Mouse (Mus musculus) mesoderm, embryonic 11.5 days (tissue): ENCODE data around the gene Gcnt1.

ENCODE experiments used
- DNase-seq: peaks from one replicate; pipeline ENCODE4 v3.0.0-alpha.2; 2012; ENCODE audit warnings: low read depth, low spot score

The Gcnt1 gene

DNA sequence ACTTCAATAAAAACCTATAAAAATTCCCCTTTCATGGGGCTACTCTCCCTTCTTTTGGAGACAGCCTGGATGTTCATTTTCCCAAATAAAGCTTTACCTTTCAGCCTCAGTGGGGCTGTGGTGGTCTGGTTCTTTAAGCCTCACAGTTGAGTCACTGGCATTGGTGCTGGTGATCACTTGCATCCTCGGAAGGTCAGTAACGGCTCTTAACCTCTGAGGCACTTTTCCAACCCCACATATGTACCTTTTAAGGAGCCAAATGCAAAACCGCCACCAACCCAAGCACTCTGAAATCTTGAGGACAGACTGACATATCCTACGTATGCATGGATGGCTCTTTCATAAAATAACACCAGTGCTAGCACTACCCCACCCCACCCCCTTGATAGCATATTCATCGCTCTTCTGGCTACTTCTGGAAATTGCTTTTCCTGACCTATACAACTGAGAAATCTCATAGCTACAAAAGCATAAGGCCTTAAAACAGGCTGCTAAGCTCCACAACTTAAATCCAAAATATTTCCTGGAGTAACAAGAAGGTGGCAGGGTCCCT lies 48.9 kb downstream of the Gcnt1 start:
- no peak for DNase-seq

GRCm38 (mm10) chr19:17323006-17323688 lies 49.5 kb downstream of the Gcnt1 start:
- no peak for DNase-seq

DNA sequence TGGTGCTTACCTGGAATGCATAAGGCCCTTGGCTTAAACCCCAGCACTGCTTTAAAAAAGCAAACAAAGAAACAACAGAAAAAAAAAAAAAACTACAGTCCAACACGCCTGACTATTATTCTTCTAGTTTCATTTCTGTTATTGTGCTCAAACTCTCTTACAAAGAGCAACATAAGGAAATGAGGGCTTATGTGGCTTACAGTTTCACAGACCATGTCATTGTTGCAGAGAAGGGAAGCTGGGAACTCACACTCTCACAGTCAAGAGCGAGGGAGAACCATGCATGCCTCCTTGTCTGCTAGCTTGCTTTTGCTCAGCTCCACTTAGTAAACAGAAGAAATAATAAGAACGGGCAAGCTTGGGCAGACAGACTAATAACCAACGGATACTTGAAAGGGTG lies 52.9 kb downstream of the Gcnt1 start:
- DNase-seq = no peak

DNA sequence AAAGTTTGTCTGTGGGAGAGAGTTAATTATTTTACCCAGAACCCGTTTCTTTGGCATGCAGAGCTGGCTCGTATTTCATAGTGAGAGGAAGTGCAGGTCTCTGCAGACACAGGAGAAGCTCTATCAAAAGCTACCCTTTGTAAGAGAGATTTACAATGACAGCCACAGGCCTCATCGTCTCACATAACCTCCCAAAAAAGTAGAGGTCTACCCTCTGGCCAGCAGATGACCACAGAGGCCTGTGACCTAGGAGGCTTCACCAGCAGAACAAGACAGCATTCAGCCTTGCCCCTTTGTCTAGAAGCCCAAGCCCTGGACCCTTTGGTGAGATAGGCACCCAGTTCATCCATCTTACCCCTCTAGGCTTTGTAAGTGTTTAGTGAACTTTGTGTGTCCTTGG lies 53.9 kb downstream of the Gcnt1 start:
- DNase-seq = no peak

DNA sequence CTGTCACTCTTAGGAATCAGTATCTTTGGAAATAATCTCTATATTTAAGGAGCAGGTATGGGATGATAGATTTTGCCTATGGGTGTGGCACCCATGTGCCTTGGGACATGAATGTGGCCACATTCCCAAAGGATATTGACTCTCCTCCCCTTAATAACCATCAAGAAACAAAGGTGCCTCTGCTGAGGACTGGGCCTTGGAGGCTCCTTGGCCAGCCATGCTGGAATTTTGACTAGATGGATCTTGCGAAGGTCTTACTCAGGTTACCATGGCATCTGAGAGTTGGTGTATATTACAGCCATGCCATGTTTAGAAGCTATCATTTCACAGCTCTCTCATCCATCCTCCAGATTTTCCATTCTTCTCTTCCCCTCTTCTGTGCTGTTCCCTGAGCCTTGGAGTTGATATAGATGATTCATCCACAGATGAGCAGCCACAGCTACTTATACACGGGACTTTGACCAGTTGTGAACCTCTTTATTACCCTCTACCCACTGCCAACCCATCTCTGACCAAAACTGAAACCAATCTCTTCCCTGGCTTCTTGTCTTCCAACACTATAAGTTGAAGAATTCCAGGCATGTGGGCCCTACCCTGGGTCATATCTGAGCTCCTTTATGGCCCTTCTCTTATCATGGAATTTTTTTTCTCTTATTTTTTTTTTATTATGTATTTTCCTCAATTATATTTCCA lies 56.2 kb downstream of the Gcnt1 start:
- no peak for DNase-seq

- DNase-seq = no peak
Observed at GRCm38 (mm10) chr19:17314451-17314850, 58.2 kb downstream of the Gcnt1 start.

- no peak for DNase-seq
Observed at GRCm38 (mm10) chr19:17313766-17314165, 58.9 kb downstream of the Gcnt1 start.

DNA sequence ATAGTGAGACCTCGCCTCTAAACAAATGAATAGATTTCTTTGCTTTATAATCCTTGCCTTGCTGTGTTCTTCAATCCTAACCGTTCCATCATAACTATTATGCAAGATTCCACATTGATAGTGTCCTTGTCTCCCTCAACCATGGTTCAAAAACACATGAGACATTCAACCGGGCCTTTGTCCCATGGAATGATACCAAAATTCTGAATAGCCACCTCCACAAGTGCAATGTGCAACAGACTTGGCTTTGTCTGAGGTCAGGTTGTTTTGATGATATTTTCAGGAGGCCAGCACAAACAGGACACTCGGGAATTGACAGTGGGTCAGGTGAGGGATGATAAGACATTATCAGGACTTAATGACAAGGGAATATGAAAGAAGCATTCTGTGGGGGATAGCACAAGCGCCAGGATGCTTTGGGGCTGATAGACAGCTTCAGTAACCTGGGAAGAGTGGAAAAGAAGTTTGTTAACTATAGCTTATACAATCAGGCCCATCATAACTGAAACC lies 59.9 kb downstream of the Gcnt1 start:
- no peak for DNase-seq

DNA sequence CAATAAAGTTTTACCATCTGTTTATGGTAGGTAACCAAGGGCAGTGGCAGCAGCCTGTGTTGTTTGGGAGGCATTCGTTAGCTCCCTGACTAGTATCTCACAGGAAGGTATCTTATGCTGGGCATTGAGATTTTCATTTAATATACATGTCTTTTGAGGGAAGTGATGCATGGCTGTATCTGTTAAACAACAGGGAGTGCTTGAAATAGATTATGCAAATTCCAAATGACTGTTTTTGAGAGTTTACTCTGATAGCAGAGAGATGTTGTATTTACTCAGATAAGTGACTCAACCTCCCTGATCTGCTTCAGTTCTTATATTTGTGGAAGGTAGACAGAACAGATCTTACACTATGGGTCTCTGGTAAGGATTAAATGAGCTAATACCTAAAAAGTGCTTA lies 61.1 kb downstream of the Gcnt1 start:
- DNase-seq = no peak

DNA sequence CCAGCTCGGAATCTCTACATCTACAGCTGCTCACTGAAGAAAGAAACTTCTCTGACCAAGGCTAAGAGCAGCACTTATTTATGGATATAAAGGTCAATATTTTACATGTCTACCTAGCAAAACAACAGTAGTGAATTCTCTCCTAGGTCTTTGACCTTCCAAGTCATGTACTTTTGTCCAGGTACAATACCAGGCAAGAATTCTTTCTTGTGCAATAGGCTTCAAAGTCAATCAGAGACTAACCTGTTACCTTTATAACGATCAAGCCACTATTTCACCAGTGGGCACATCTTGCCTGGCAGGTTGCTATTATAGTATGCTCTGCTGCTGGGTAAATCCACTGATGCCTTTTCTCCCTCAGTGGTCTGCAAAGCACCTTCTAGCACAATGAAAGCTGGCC lies 61.6 kb downstream of the Gcnt1 start:
- DNase-seq = no peak

DNA sequence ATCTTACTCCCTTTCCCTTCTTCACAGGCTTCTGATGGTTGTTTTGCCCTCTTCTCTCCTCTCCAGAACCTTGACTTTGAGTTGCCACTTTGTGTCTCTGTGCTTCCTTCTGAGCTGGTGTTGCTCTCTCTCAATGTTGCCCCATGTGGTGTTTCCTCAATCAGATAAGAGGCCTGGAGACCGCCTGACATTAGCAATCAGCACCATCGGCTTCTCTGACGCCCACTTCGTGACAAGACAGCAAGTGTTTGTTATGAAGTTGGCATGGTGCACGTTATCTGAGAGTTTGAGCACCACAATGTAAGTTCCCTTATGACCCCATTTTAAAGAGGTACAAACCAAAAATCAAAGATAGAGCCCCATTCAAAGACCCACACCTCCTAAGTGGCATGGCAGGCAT lies 76.6 kb downstream of the Gcnt1 start:
- no peak for DNase-seq

GRCm38 (mm10) chr19:17295211-17295766 lies 77.4 kb downstream of the Gcnt1 start:
- DNase-seq = no peak

- no peak for DNase-seq
Observed at GRCm38 (mm10) chr19:17294136-17294535, 78.5 kb downstream of the Gcnt1 start.

DNA sequence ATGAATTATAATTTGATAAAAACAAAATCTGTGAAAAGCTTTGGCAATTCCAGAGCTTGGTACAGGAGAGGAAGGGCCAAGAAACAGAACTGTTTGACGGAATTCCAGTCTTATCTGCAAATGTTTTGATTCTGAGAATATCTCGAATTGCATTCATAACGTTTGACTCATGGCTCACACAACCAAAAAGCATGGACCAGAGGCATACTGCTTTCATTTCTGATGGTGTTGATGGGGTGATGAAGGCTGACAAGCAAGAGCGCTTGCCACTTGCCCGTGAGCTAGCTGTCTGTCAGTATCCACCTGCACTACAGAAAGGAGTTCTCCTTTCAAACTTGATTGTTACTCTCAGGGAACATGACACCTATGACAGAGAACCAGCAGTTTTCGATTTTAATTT lies 83.1 kb downstream of the Gcnt1 start:
- DNase-seq = no peak

DNA sequence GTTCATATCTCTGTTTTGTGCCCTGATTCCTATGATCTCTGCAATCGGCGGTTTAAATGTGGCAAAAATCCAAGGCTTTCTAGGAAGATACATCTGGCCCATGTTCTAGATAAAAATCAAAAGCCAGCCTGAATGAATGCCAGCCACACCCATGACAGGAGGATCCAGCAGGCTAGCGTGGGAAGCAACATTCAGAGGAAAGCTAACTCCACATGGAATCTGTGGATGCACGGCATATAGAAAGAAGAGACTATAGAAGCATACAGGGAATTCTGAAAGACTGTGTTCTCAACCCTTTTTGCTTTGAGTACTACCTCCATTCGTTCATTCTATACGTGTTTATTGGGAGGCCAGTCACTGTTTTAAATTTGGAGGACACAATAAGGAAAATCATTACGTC lies 86.6 kb downstream of the Gcnt1 start:
- DNase-seq = no peak

GRCm38 (mm10) chr19:17283317-17283716 lies 89.3 kb downstream of the Gcnt1 start:
- DNase-seq = no peak

DNA sequence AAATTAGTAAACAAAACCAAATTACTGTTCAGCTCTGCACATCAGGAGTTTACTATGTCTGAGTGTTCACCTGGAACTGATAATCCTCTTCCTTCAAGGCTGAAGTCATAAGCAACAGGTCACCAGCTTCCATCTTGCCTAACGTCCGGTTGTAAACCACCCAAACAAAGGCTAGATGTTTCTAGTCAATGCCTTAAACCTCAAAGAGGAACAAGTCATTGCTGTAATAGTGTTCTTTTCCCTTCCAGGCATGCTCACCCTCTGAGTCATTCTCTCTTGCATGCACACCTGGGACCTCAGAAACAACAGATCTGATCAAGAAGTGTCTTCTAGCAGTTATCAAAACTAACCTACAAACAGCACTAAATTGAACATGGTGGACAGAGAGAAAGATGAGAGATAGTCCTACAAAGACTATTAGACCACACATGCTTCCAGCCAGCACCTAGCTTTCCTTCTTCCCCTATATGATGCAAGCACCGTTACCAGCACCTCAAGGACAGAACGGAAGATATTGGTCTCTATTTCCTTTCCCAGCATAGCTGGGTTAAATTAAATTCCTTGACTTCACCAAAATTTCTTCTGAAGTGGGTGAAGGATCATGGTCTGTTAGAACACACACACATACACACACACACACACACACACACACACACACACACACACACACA lies 94.1 kb downstream of the Gcnt1 start:
- DNase-seq = no peak
